Mouse (Mus musculus) small intestine, adult 2 months (tissue): ENCODE results near the gene Tac4.

Source experiments
- CTCF ChIP-seq: fragments of 200-500 bp; IDR thresholded peaks from 2 replicates; pipeline ENCODE4 v1.5.1; 2012; ENCODE audit warnings: low read depth, mild to moderate bottlenecking, control low read depth, inconsistent platforms, low read length, moderate library complexity, mixed read lengths; ENCODE audit not compliant: insufficient replicate concordance, insufficient read length; ENCODE audit errors: extremely low read depth
- POLR2A ChIP-seq: fragments of 200-500 bp; IDR thresholded peaks from 2 replicates; pipeline ENCODE4 v1.6.1; 2012; ENCODE audit warnings: low read depth, mild to moderate bottlenecking, control low read depth, inconsistent platforms, low read length, moderate library complexity

DNA sequence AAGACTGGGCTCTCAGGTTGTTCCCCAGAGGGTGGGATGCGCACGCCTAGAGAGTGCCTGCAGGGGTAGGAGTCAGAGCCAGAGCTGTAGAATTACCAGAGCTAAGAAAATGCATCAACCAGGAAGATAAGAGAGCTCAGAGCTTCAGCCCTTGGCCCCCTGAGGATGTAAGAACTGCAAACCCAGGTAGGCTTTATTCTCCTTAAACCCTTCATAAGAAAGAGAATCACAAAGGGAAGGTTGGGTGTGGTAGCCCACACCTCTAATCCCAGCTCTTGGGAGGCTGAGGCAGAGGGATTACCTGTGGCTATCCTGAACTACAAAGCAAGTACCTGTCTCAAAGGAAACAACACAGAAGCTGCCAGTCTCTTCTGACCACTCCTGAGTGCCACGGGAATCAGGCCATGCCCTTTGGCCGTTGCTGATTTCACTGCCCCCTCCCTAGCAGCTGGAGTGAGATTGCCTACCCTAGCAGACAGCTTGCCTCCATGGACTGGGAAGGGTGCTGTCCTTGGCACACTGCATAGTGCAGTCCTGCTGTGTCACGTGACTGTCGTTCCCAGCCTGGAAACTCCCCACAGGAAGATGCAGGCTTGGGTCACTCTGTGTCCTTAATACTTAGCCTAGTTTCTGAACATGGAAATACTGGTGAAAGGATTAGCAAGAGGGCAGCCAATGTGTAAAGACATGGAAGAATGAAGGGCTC lies 5.4 kb downstream of the Tac4 start:
- TF ChIP-seq CTCF (no peak), POLR2A (no peak)
